Mouse (Mus musculus) lung, postnatal 0 days (tissue): Measurements from ENCODE around the gene Atp6v0a1.

Source experiments
- CTCF ChIP-seq: IDR thresholded peaks from 2 replicates; pipeline ENCODE4 v1.5.1; 2016; ENCODE audit warnings: antibody characterized with exemption, mild to moderate bottlenecking
- EP300 ChIP-seq: IDR thresholded peaks from 2 replicates; pipeline ENCODE4 v1.6.1; 2016; ENCODE audit warnings: antibody characterized with exemption, mild to moderate bottlenecking, control low read depth

- no peak for TF ChIP-seq EP300
- TF ChIP-seq CTCF: no peak
These were observed 41.3 kb upstream of the Atp6v0a1 start for GRCm38 (mm10) chr11:100967881-100968420.
